Mouse (Mus musculus) WW6 (cell line): ENCODE data around the gene Nosip.
A peak's percentile ranks its signal among the peaks of the same experiment; 100 is the strongest.

Experiments
- DNase-seq: peaks from one replicate; pipeline ENCODE4 v3.0.0-alpha.2; 2013; ENCODE audit warnings: low read depth, low spot score

Gene Nosip

DNA sequence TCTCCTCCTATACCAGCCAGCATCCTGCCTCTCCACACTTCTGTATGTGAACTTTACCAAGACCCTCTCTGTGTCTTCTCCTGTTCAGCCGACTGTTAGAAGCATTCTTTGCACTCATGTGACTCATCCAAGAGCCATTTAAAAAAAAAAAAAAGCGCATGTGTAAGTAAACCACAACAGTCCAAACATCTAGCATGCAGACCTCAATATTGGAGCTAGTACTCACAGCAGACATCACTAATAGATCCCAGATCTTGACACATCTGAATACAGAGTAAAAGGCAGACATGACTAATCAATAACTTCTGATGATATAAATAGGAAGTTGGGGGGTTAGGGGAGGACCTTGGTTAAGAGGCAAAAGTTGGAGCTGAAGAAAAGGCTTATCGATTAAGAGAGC lies 26.6 kb upstream of the Nosip start:
- no peak for DNase-seq

DNA sequence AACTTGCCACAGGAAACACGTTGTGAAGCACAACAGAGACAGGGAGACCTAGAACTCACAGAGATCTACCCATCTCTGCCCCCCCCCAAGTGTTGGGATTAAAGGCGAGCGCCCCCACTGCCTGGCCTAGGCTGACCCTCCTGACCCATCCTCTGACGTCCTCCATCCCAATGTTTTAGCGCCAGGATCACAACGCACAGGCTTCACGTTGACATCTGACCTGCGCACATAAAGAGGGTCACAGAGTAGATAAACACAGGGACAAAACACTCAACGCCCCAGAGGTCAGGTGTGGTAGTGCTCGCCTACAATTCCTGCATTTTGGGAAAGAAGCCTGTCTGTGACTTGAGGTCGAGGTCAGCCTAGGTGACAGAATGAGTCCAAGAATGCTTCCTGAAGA lies 25.5 kb upstream of the Nosip start:
- no peak for DNase-seq

DNA sequence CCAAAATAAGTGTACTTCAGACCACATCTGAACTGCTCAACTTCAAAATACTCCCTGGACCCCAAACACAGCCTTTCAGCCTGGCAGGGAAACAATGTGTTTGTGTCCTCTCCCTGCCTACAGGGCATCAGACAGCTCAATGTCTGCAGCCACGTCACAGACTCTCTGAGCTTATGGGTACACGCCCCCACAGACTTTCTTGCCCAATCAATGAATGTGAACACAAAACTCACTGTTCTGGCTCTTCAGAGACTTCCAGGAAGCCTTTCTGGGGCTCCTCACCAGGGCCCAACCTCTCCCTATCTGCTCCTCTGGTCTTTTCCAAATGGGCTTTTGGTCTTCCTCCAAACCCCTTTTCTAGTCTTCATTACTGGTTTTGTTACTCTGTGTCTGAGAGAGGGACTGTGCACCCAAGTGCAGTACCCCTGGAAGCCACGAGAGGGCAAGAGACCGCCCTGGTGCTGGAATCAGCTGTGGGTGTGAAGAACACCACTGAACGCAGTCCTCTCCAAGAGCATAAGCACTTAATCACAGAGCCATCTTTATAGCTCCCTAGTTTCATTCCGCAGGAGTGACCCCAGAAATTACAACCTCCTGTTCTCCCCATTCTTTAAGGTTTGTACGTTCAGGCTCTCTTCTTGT lies 24.4 kb upstream of the Nosip start:
- no peak for DNase-seq

DNA sequence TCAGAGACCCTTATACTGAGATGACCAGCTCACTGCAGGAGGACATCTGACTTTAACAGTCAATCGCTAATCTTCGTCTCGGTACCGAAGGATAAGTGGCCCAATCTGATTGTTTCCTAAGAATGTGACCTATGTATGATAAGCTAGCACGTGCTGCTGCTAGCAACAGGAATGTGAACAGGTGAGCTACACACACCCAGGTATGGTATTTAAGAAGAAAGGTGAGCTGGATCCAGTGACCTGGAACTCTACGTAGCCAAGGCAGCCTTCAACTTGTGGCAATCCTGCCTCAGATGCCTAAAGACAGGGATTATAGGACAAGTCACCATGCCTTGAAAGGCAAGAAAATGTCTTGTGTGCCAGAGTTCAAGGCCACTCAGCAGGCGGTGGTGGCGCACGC lies 23.8 kb upstream of the Nosip start:
- DNase-seq, result no peak

- no peak for DNase-seq
These were observed 21.4 kb upstream of the Nosip start for GRCm38 (mm10) chr7:45040851-45041250.

DNA sequence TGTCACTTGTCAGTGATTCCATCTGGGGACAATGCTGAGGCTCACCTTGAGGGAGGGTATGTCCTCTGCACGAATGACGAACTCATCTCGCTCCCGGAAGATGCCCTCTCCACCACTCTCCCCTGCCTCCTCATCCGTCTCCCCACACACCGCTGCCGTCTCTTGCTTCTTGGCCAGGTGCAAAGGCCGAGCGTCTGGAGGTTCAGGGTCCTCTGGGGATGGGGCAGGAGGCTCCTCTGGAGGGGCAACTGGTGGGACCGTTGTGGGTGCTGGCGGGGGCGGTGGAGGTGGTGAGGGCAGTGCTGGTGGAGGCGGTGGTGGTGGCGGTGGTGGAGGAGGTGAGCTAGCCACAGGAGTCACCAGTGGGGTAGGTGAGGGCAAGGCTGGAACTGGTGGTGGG lies 18.9 kb upstream of the Nosip start:
- no peak for DNase-seq

DNA sequence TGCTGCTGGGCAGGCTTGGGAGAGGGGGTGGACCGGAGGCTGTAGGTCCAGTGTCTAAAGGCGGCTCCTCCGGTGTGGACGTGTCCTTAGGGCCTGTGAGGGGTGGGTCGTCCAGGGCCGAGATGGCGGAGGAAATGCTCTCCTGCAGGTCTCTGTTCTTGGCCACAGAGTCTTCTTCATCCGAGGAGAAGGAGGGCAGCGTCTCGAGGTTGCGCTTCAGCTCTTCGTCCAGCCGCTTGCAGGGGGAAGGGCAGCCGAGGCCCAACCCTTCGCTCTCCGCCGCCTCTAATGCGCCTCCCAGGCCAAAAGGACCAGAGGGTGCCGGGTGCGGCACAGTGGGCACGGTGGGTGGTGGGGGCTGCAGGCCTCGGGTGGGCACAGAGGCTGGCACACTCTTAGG lies 16.5 kb upstream of the Nosip start:
- no peak for DNase-seq

DNA sequence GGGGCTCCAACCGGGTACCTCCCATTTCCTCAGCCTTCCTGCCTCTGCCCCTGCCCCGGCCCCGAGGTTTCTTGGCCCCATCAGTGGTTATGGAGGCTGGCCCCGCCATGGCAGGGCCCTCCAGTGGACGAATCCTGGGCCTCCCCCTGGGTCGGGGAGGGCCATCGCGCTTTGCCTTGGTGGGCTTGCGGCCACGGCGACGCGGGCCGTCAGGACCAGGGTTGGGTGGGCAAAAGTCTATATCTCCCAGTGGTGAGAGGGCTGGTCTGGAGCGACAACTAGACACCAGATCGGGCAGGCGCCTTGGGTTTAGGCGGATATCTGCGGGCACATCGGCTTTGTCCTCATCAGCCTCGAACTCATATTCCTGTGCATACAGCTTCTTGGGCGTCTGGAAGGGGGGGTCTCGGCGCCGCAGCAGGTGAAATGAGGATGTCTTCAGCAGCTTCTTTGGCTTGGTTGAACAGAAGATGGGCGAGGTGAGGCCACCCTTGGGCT lies 15.3 kb upstream of the Nosip start:
- no peak for DNase-seq

- DNase-seq, result no peak
These were observed 14.7 kb upstream of the Nosip start for GRCm38 (mm10) chr7:45047491-45047890.

GRCm38 (mm10) chr7:45048001-45048890 lies 14.0 kb upstream of the Nosip start:
- DNase-seq, result no peak

DNA sequence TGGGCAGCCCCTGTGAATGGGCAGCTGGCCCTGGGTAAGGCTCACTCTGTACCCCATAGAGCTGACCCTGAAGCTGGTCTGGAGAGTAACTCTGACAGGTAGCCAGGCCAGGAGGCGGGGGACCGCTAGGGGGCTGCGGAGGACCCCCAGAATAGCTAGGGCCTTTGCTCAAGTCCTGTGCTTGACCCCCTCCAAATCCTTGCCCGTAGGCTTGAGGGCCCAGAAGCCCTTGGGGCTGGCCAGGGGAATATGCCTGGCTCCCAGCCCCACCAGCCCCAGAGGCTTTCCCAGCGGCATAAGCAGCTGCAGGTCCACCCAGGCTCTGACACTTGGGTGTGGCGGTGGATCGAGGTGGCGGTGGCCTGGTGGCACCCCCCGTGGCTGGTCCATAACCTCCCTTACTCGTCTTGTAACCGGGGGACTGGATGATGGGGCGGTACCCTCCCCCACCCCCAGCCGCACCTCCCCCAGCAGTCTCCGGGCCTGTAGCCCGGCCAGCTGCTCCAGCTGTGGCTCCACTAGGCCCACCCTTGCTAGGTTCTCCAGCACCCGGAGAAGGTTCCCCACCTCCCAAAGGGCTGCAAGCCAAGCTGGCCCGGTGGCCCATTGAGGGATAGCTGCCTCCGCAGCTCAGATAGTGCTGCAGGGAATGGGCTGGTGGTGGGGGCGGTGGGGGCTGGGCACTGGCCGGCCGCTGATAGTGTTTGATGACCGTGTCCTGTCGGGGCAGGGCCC lies 13.1 kb upstream of the Nosip start:
- DNase-seq, result no peak

DNA sequence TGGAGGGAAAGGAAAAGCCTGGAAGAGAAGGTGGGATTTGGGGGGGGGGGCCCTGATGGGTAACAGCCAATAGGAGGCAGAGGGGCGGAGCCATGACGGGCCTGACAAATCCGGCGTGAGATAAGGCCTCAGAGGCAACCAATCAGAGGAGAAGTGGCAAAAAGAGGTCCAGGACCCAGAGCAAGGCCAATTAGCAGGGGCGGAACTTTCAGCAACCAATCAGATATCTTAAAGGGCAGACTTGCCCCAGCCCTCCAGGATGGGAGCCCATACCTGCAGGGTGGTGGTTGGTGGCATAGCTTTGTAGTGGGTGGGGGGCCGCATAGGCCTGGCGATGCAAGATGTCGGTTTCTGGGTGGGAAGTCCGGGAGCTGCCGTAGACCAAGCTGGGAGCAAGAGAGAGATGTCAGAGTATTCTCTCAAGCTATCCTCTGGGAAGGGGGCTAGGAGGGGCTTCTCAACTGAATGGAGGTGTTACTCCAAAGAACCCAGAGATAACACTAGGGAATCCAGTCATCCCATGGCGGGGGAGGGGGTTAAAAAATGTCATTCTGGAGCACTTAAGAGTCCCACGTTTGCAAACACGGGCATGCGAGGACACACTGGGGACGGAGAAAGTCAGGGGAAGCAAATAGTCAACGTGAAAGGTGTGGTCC lies 11.2 kb upstream of the Nosip start:
- DNase-seq, result peak; percentile 81

- DNase-seq, result no peak
These were observed 10.6 kb upstream of the Nosip start for GRCm38 (mm10) chr7:45051601-45051974.

- DNase-seq, result no peak
These were observed 9.9 kb upstream of the Nosip start for GRCm38 (mm10) chr7:45052181-45052861.

DNA sequence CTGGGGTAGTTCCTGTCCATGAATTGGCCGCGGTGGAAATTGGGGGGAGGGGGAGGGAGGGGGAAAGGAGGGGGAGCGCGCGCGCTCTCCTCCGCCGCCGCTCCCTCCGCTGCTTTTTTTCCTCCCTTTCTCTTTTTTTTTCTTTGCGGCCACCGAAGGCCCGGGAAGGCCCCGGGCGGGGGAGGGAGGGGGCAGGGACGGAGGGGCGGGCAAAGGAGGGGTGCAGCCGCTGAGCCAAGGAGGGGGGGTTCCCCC lies 9.4 kb upstream of the Nosip start, which contains the start of gene Prr12:
TSS of gene Prr12 (minus strand) at position 20 of the 255 bp plus-strand sequence.
- DNase-seq, result no peak

DNA sequence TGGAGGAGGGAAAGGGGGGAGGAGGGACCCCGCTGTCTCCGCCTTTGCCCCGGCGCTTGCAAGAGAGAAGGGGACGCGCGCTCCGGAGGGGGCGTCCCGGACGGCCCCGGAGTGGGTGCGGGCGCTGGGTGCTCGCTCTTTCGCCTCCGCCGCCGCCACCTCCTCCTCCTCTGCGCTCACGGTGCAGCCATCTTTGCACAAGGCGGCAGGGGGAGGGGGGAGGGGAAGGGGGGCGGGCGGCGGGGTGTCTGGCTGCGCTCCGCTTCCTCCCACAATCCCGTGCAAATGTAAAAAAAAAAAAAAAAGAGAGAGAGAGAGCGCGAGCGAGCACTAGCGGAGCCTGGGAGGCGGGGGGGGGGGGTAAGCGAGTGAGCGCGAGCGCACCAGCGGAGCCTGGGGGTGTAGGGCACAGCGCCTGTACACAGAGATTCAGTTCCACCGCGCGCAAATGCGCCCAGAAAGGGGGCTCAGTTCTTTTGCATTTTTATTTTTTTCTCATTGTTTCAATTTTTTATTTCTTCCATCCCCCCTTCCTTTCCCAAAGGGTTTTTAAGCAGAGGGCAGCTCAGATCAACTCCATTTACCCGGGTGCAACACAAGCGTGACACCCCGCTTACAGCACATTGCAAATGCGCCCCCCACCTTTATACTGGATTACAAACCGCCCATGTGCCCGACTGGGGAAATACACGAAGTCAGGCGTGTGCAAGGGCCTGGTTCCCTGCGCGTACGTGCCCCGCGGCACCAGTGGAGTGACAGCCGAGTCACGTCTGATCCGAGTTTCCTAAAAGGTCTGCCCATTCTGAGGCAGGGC lies 8.9 kb upstream of the Nosip start:
- DNase-seq, result no peak

GRCm38 (mm10) chr7:45053931-45054510 lies 8.2 kb upstream of the Nosip start:
- peak; percentile 96 for DNase-seq

DNA sequence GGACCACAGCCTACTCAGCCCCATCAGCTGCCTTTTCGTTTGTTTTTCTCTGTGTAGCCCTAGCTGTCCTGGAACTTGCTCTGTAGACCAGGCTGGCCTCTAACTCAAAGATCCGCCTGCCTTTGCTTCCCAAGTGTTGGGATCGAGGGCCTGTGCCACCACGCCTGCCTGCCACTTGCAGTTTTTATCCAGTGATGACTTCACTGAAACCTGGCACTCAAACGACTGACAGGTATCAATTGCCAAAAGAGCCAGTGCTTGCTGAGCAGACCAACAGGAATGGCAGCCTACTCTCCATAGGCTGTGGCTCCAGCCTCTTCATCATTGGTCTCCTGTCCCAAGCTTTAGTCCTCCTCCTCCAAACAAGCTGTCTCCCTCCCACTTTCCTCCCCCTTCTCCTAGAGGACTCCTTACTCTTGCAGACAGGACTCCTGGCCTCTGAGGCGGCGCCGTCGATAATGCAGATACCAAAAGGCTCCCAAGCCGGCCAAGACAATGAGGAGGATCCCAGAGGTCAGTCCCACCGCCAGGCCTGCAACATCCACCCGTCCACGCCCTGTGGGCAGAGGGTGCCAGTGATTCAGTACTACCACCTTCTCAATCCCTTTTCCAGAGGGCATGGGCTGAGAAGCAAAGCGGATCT lies 5.8 kb upstream of the Nosip start:
- no peak for DNase-seq

DNA sequence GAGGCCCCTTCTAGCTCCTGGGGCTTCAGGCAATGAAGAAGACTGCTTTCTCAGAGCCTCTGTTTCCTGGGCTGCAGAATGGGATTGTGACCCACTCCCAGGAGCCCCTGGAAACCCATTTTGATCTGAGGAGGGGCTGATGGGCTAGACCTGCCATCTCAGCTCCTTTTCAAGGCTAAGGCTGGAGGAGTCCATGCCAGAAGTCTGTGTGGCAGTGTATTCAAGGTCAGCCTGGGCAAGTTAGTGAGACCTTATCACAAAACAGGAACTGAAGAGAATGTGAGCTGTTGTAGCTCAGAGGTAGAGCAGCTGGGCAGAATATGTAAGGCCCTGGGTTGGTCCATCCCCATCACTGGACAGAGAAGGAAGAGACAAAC lies 5.3 kb upstream of the Nosip start:
- DNase-seq, result no peak
